Mouse (Mus musculus) midbrain, postnatal 0 days (tissue): ENCODE data around the gene Nppa. TPM values are rescaled to one million over a fixed set of nuclear protein-coding genes. Genes with fewer than 3 reads are reported as not detected.
A peak's percentile ranks its signal among the peaks of the same experiment; 100 is the strongest.

Experiments
- ATAC-seq: fragments of 200-750 bp; cut with Nextera tagmentation; 2 replicates; pipeline ENCODE4 v1.8.0; 2017; ENCODE audit warnings: moderate number of reproducible peaks, mild to moderate bottlenecking, moderate TSS enrichment, moderate library complexity; ENCODE audit not compliant: low FRiP score
- DNase-seq: peaks from one replicate; pipeline ENCODE4 v3.0.0-alpha.2; 2015; ENCODE audit warnings: low spot score
- H3K27ac ChIP-seq: fragments of 300-500 bp; sonication (generic); 2 replicates; pipeline ENCODE4 v1.5.1; 2014; ENCODE audit warnings: low read depth, mild to moderate bottlenecking, low read length, mixed read lengths
- H3K27me3 ChIP-seq: fragments of 300-500 bp; sonication (generic); 2 replicates; pipeline ENCODE4 v1.6.1; 2014; ENCODE audit warnings: low read length, control low read depth, mixed read lengths; ENCODE audit not compliant: insufficient read depth
- H3K36me3 ChIP-seq: fragments of 300-500 bp; sonication (generic); 2 replicates; pipeline ENCODE4 v1.6.1; 2014; ENCODE audit warnings: low read length, control low read depth, mixed read lengths; ENCODE audit not compliant: insufficient read depth
- H3K4me1 ChIP-seq: fragments of 300-500 bp; sonication (generic); 2 replicates; pipeline ENCODE4 v1.6.1; 2014; ENCODE audit warnings: mild to moderate bottlenecking, control low read depth, antibody characterized with exemption, low read length, mixed read lengths; ENCODE audit not compliant: insufficient read depth
- H3K4me2 ChIP-seq: fragments of 300-500 bp; sonication (generic); 2 replicates; pipeline ENCODE4 v1.6.1; 2014; ENCODE audit warnings: low read depth, mild to moderate bottlenecking, low read length, mixed read lengths; ENCODE audit not compliant: poor library complexity, severe bottlenecking
- H3K4me3 ChIP-seq: fragments of 300-500 bp; sonication (generic); 2 replicates; pipeline ENCODE4 v1.5.1; 2014; ENCODE audit warnings: low read depth, mild to moderate bottlenecking, low read length, moderate library complexity
- H3K9ac ChIP-seq: fragments of 300-500 bp; sonication (generic); replicated peaks from 2 replicates; pipeline ENCODE4 v1.6.1; 2014; ENCODE audit warnings: mild to moderate bottlenecking, low read length, moderate library complexity, mixed read lengths; ENCODE audit not compliant: poor library complexity, severe bottlenecking
- H3K9me3 ChIP-seq: fragments of 300-500 bp; sonication (generic); 2 replicates; pipeline ENCODE4 v1.6.1; 2016; ENCODE audit warnings: low read length, control low read depth
- CTCF ChIP-seq: IDR thresholded peaks from 2 replicates; pipeline ENCODE4 v1.5.1; 2016; ENCODE audit warnings: antibody characterized with exemption, mild to moderate bottlenecking
- WGBS: fragments of 180-500 bp; shearing (Covaris S2); extraction: QIAGEN DNeasy Blood & Tissue Kit; methylation state at CpG from one replicate; pipeline ENCODE4 v1.1.7; 2014; 5-methylcytosine and 5-hydroxymethylcytosine counted together
- polyA plus RNA-seq: library from polyadenylated mRNA; unstranded; fragments of >200 nt; fragmentation: Nextera tagmentation; extraction: Ambion mirVana; gene quantifications from 2 replicates; pipeline ENCODE4 v1.2.1, GENCODE M21; 2015
- total RNA-seq: library from RNA; depleted of rRNA; stranded (reverse); fragments of >200 nt; gene quantifications from 2 replicates; pipeline ENCODE4 v1.2.3, GENCODE M21; 2014

The Nppa gene
- total and polyA plus RNA-seq, 2 experiments from 2014 or later = 2.2 to 4.5 TPM

DNA sequence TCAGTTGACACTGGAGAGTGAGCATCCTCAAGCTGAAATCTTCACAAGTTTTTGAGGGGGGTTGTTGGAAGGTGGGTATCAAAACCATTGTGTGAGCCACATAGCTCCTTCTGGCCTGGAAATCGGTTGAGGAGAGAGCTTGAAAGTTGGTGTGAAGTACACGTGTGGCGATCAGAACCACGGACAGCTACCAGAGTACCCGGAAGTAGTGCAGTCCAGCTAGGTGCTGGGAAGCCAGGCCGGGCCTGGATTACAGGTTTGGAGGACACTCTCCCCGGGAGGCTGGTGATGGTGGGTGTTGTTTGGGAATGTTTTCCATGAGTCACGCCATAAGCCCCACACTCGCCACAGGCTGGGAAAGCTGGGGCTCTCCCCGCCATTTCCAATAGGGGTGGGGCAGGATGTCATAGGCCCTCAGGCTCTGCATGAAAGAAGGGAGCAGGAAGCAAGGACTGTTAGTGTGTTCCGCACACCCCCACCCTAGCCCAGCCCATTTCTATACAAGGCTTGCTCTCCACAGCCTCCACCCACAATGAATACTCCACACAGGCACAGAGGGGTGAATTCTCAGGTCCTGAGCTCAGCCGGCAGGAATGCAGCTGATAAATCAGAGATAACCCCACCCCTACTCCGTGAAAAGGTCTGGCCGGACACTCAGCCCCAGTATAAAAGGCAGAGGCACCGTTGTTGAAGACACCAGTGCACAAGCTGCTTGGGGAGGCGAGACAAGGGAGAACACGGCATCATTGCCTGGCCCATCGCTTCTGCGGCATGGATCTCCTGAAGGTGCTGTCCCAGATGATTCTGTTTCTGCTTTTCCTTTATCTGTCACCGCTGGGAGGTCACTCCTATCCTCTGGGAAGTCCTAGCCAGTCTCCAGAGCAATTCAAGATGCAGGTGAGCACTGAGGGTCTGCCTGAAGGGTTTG lies 15.1 kb upstream of the Nppa start, which contains the start of gene Nppb:
Nppb (plus strand) TSS at position 584 of the 928 bp plus-strand sequence.
- no peak within 1 kb of the TSS for H3K4me3 ChIP-seq
- WGBS = 37% methylated on average over 20 of the region's 20 CpGs
- DNase-seq (no peak), ATAC-seq (no peak)
- no peaks in the 10 kb centered on the region for H3K27me3 ChIP-seq
- no peak for TF ChIP-seq CTCF
- H3K4me1 ChIP-seq = no peaks in the 10 kb centered on the region
- H3K9ac ChIP-seq = no peak within 1 kb of the TSS
- H3K36me3 ChIP-seq = no peaks in the 10 kb centered on the region
- H3K9me3 ChIP-seq = peaks cover 6% of the 10 kb centered on the region; the same call in 1 of the 2 replicates
- no peak within 1 kb of the TSS for H3K27ac ChIP-seq
- no peak within 1 kb of the TSS for H3K4me2 ChIP-seq

DNA sequence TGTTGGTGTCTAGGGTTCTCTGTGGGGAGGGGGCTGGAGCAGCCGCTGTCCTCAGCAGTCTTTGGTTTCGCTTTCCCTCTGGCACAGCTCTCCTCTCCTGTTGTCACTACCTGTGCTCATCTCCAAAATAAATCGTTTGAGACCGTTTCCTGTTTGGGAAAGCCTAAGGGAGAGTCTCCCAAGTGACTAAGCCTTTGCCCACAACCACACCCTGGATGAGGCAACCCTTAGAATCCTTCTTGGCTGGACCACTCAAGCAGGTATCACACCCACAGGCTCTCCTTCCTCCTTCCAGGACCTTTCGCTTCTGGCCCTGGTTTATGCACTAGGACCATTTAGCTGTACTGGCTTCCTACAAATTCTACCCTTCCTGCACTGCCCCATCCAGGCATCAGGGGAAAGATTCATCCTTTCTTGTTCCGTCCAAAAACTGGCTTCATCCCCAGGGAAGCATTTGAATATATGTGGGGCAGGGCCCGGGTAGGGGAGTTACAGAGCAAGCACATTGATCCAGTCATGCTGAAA lies 6.9 kb upstream of the Nppa start:
- H3K27ac ChIP-seq = no peak overlapping the region
- H3K9me3 ChIP-seq = no peaks in the 10 kb centered on the region
- H3K36me3 ChIP-seq = no peaks in the 10 kb centered on the region
- no peak overlapping the region for H3K4me2 ChIP-seq
- DNase-seq (no peak), ATAC-seq (no peak)
- TF ChIP-seq CTCF = no peak
- no peaks in the 10 kb centered on the region for H3K4me1 ChIP-seq
- H3K4me3 ChIP-seq = no peak overlapping the region
- H3K27me3 ChIP-seq = no peaks in the 10 kb centered on the region
- WGBS = 59% methylated on average over 7 of the region's 7 CpGs
- no peak overlapping the region for H3K9ac ChIP-seq

DNA sequence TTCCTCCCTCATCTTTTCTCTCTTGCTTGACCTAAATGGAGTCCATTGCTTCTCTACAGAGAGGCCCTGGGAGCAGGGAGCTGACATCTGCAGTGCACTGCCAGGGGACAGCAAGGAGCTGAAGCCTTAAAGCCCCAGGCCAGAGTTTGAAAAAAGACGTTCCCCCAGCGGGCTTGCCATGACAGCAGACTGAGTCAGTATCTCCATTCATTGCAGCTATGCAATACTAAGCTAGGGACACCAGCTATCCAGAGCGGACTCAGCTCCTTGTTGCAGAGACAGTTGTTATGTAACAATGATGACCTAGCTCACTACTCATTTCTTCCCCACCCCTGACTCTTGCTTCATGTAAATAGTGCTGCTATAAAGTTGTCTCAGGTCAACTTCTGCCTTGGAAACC lies 5.2 kb upstream of the Nppa start:
- Histone ChIP-seq H3K4me2 (no peak overlapping the region), H3K27ac (no peak overlapping the region), H3K4me3 (no peak overlapping the region), H3K9ac (no peak overlapping the region), H3K27me3 (no peaks in the 10 kb centered on the region), H3K4me1 (peaks cover 3% of the 10 kb centered on the region; the same call in 1 of the 2 replicates), H3K36me3 (no peaks in the 10 kb centered on the region), H3K9me3 (no peaks in the 10 kb centered on the region)
- no peak for DNase-seq
- TF ChIP-seq CTCF = no peak
- WGBS = 83% methylated on average over 3 of the region's 3 CpGs
- no peak for ATAC-seq

DNA sequence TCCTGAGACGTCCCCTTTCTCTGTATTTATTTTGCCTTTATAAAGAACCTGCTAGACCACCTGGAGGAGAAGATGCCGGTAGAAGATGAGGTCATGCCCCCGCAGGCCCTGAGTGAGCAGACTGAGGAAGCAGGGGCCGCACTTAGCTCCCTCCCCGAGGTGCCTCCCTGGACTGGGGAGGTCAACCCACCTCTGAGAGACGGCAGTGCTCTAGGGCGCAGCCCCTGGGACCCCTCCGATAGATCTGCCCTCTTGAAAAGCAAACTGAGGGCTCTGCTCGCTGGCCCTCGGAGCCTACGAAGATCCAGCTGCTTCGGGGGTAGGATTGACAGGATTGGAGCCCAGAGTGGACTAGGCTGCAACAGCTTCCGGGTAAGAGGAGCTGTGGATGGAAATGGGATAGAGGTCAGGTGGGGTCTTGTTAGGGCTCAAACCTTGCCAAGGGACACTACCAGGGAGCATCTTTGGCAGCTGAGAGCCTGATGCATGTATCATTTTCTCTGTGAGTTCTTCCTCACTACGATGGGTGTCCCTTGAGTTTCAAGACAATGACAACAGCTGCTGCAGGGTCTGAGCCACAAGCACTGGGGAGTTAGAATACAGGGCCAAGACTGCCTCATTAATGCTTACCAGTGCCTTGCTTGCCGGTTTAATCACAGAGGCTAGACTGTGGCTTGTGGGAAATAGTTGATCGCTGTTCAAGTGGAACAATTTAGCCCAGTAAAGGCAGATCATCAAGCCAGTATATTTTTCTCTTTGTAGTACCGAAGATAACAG lies 679 bp downstream of the Nppa start:
- Histone ChIP-seq H3K4me1 (peaks cover 5% of the 10 kb centered on the region; the same call in 1 of the 2 replicates), H3K4me2 (no peak overlapping the region), H3K27ac (peak overlapping the region; percentile 18; the same call in 1 of the 2 replicates), H3K36me3 (peaks cover 29% of the 10 kb centered on the region), H3K27me3 (no peaks in the 10 kb centered on the region), H3K4me3 (no peak overlapping the region), H3K9me3 (no peaks in the 10 kb centered on the region), H3K9ac (0 out of 2 replicates have a peak overlapping the region, but pooled peaks have one; percentile 2)
- TF ChIP-seq CTCF = no peak
- WGBS = 63% methylated on average over 17 of the region's 17 CpGs
- DNase-seq = peak; percentile 38
- no peak; the same call in 1 of the 2 replicates for ATAC-seq

DNA sequence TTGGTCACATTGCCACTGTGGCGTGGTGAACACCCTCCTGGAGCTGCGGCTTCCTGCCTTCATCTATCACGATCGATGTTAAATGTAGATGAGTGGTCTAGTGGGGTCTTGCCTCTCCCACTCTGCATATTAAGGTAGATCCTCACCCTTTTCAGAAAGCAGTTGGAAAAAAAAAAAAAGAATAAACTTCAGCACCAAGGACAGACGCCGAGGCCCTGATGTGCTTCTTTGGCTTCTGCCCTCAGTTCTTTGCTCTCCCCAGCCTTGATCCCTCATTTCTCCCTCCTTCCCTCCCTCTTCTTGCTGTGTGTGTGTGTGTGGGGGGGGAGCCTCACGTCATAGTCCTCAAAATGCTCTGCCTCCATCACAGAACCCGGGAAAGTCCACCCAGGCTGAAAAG lies 1.3 kb downstream of the Nppa start:
- Histone ChIP-seq H3K4me3 (no peak overlapping the region), H3K36me3 (peaks cover 36% of the 10 kb centered on the region), H3K9ac (0 out of 2 replicates have a peak overlapping the region, but pooled peaks have one; percentile 2), H3K27ac (peak overlapping the region; percentile 18; the same call in 1 of the 2 replicates), H3K27me3 (no peaks in the 10 kb centered on the region), H3K4me1 (peaks cover 5% of the 10 kb centered on the region; the same call in 1 of the 2 replicates), H3K9me3 (no peaks in the 10 kb centered on the region), H3K4me2 (no peak overlapping the region)
- no peak for ATAC-seq
- no peak for TF ChIP-seq CTCF
- DNase-seq = no peak
- 42% methylated on average over 8 of the region's 8 CpGs for WGBS
